Mouse (Mus musculus): ENCODE results near the gene Stxbp1.

GRCm38 (mm10) chr2:32892490-32892889 lies 45.4 kb upstream of the Stxbp1 start:
- no peak for TF ChIP-seq CTCF (IDR thresholded peaks at IDR 0.05; ENCODE audit: low read depth)
- TF ChIP-seq EP300 (IDR thresholded peaks at IDR 0.05; ENCODE audit: low read depth), result no peak

Measured in liver, postnatal 0 days (tissue).